Comparison of ENCODE assay signal across 8 mouse cellular contexts in the genomic region with DNA sequence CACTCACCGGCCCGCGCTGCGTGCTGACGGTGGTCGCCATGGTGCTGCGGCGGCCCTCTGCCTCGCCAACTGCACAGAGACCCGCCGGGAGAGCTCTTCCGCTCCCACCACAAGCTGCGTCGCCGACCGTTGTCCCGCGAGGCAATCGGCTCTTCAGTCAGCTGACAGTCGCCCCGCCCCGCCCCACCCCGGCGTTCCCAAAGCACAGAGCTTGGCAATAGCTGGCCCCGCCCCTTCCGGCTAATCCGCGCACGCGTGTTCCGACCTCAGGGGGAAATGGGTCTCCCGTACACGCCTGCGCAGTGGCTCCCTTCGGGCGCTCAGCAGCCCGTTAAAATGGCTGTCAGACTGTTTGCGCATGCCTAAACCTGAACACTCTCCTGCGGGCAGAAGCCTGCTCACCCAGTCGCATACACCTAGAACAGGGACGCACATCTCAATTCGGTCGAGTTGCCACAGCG. TPM values are rescaled to one million over a fixed set of nuclear protein-coding genes. Genes with fewer than 3 reads are reported as not detected.
A peak's percentile ranks its signal among the peaks of the same experiment; 100 is the strongest.
DNase-seq lines count a peak whose midpoint lies in the region; ATAC-seq lines count a peak whose summit lies in the region.

No protein-coding gene starts in this region.

- H3K9me3 ChIP-seq in heart, embryonic 10.5 days = no peaks in the 10 kb centered on the region
- H3K9me3 ChIP-seq in kidney, embryonic 15.5 days (replicated peaks) = no peaks in the 10 kb centered on the region

- no peaks in the 10 kb centered on the region for H3K36me3 ChIP-seq in heart, embryonic 10.5 days
- H3K36me3 ChIP-seq in kidney, embryonic 15.5 days = no peaks in the 10 kb centered on the region

- H3K4me1 ChIP-seq in heart, embryonic 10.5 days = peaks cover 25% of the 10 kb centered on the region
- peaks cover 27% of the 10 kb centered on the region for H3K4me1 ChIP-seq in kidney, embryonic 15.5 days

- H3K27me3 ChIP-seq in heart, embryonic 10.5 days (ENCODE audit: insufficient read depth, poor library complexity, severe bottlenecking) = peaks cover 27% of the 10 kb centered on the region
- peaks cover 31% of the 10 kb centered on the region for H3K27me3 ChIP-seq in kidney, embryonic 15.5 days

- H3K9ac ChIP-seq in kidney, embryonic 15.5 days = peak overlapping the region; percentile 88

- peak overlapping the region; percentile 71 for H3K4me2 ChIP-seq in kidney, embryonic 15.5 days

- peak; percentile 100 for DNase-seq in B cell, adult 2 months
- peak; percentile 99 for DNase-seq in brain, adult 2 months (ENCODE audit: low read depth, low spot score)
- peak; percentile 100 for DNase-seq in heart, embryonic 10.5 days (ENCODE audit: low spot score)
- DNase-seq in liver = peak; percentile 100
- DNase-seq in spleen, postnatal 4 days (ENCODE audit: low spot score in 2 of 2) = peak; percentile 100

- H3K27ac ChIP-seq in heart, embryonic 10.5 days = peak overlapping the region; percentile 92
- peak overlapping the region; percentile 64; the same call in 1 of the 2 replicates for H3K27ac ChIP-seq in kidney, embryonic 15.5 days

- ATAC-seq in erythroblast, adult 5-6 weeks (replicated peaks; ENCODE audit: low FRiP score, poor library complexity, severe bottlenecking) = peak; percentile 92
- peak; percentile 97 for ATAC-seq in kidney, embryonic 15.5 days (replicated peaks; ENCODE audit: low FRiP score)
- ATAC-seq in monocyte, adult 5-6 weeks (replicated peaks; ENCODE audit: insufficient number of reproducible peaks, low FRiP score, low TSS enrichment, poor library complexity, severe bottlenecking) = peak; percentile 92

- peak overlapping the region; percentile 92 for H3K4me3 ChIP-seq in heart, embryonic 10.5 days
- H3K4me3 ChIP-seq in kidney, embryonic 15.5 days (replicated peaks) = peak overlapping the region; percentile 91

- WGBS in heart, embryonic 10.5 days = under 1% methylated on average over 44 of the region's 44 CpGs
- WGBS in kidney, embryonic 15.5 days = under 1% methylated on average over 40 of the region's 44 CpGs

RNA-seq across cellular contexts. Expression of a gene that starts 16.0 kb away (rescaled TPM):
- 7.3 and 25.5 TPM in 2 replicates for total RNA-seq in erythroblast, adult 5-6 weeks (2015; ENCODE audit: low replicate concordance)
- 16.4 and 19.4 TPM in 2 replicates for total RNA-seq in erythroblast, adult 5-6 weeks (2017; ENCODE audit: low replicate concordance)
- polyA plus RNA-seq in heart, embryonic 10.5 days (2016; fragmentation: Nextera tagmentation; extraction: Ambion mirVana) = 39.6 and 45.1 TPM in 2 replicates
- polyA plus RNA-seq in kidney, embryonic 15.5 days (2015; fragmentation: Nextera tagmentation; extraction: Ambion mirVana) = 41.3 and 45.6 TPM in 2 replicates
- 36.8 to 53.8 TPM (median 38.2 TPM) in 3 replicates for total RNA-seq in monocyte, adult 5-6 weeks (2017)

RNA-seq across cellular contexts. Expression of a gene that starts 47.3 kb away (rescaled TPM):
- not detected in 2 replicates for total RNA-seq in erythroblast, adult 5-6 weeks (2015; ENCODE audit: low replicate concordance)
- total RNA-seq in erythroblast, adult 5-6 weeks (2017; ENCODE audit: low replicate concordance) = not detected in 2 replicates
- 0.12 and 0.19 TPM in 2 replicates for polyA plus RNA-seq in heart, embryonic 10.5 days (2016; fragmentation: Nextera tagmentation; extraction: Ambion mirVana)
- 0.74 and 0.86 TPM in 2 replicates for polyA plus RNA-seq in kidney, embryonic 15.5 days (2015; fragmentation: Nextera tagmentation; extraction: Ambion mirVana)
- 0.53 TPM in 1 of 3 replicates, not detected in the others for total RNA-seq in monocyte, adult 5-6 weeks (2017)

Comparison
In these comparisons a context has a peak if more than half of its experiments do, and no peak if none do; other contexts are left out.
1. Peak in every context shown above with its lines: DNase-seq, ATAC-seq, H3K4me3 ChIP-seq and H3K27ac ChIP-seq.